Mouse (Mus musculus): Measurements from ENCODE around the gene Gm379.

Gm379 gene

DNA sequence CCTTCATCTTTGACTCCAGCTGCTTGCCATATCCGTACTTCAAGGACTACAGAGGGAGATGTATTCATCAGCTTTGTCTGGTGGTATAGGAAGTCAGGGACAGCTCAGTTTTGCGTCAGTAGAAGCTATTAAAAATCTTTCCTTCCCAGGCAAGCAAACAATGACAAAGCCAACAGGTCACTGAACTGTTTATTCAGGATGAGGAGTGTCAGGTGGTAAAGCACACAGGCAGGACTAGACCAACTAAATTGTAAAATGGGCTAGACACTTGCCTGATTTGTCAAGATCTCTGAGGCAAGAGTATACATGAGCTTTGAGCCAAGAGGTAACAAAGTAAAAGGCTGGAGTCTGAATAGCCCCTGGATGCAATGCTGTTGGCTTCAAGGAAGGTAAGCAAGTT lies at the start of gene Gm379:
Gene Gm379 (minus strand): TSS at position 7 of the 400 bp plus-strand sequence.
- DNase-seq = no peak

GRCm38 (mm10) chrX:108704312-108704711 lies 39.6 kb upstream of the Gm379 start:
- DNase-seq = no peak

DNA sequence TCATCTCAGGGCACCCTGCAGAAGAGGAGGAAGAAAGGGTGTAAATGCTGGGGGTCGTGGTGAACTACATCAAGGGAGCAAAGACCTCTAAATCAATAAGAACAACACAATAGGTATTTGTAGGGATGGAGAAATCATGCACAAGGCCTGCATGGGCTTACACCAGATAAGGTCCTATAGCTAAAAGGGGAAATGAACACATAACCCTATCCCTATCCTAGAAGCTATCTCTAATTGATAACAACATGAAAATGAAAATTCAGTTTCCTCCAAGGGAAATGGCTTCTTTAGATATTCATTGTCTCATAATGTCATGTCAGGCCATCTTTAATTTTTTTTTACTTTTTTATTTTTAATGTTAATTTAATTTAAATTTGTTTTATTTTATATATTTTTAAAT lies 4.2 kb upstream of the Gm379 start:
- no peak for DNase-seq

GRCm38 (mm10) chrX:108621991-108622390 lies 42.7 kb downstream of the Gm379 start:
- no peak for DNase-seq

- no peak for DNase-seq
These were observed 43.8 kb downstream of the Gm379 start for GRCm38 (mm10) chrX:108620886-108621285.

All from kidney, postnatal 25 days (tissue).